Mouse (Mus musculus): ENCODE measurements around the gene Cask.

Cask gene

GRCm38 (mm10) chrX:13631599-13632283, 219.4 kb downstream of the Cask start, which contains the start of gene Gpr34:
TSS of gene Gpr34 (plus strand) at chrX:13632089.
- no peak for DNase-seq (ENCODE audit: low read depth, low spot score)

- DNase-seq (ENCODE audit: low read depth, low spot score), result no peak
Observed at GRCm38 (mm10) chrX:13622654-13623053, 228.5 kb downstream of the Cask start.

GRCm38 (mm10) chrX:13621473-13621872, 229.7 kb downstream of the Cask start:
- DNase-seq (ENCODE audit: low read depth, low spot score), result no peak

- DNase-seq (ENCODE audit: low read depth, low spot score), result no peak
Observed at GRCm38 (mm10) chrX:13618476-13618875, 232.7 kb downstream of the Cask start.

- DNase-seq (ENCODE audit: low read depth, low spot score), result no peak
Observed at GRCm38 (mm10) chrX:13617294-13617693, 233.9 kb downstream of the Cask start.

- no peak for DNase-seq (ENCODE audit: low read depth, low spot score)
Observed at GRCm38 (mm10) chrX:13616726-13617125, 234.4 kb downstream of the Cask start.

- no peak for DNase-seq (ENCODE audit: low read depth, low spot score)
Observed at GRCm38 (mm10) chrX:13612115-13612514, 239.1 kb downstream of the Cask start.

GRCm38 (mm10) chrX:13611114-13611513, 240.1 kb downstream of the Cask start:
- no peak for DNase-seq (ENCODE audit: low read depth, low spot score)

GRCm38 (mm10) chrX:13607752-13608151, 243.4 kb downstream of the Cask start:
- no peak for DNase-seq (ENCODE audit: low read depth, low spot score)

GRCm38 (mm10) chrX:13606741-13607140, 244.4 kb downstream of the Cask start:
- no peak for DNase-seq (ENCODE audit: low read depth, low spot score)

GRCm38 (mm10) chrX:13599966-13600365, 251.2 kb downstream of the Cask start:
- no peak for DNase-seq (ENCODE audit: low read depth, low spot score)

GRCm38 (mm10) chrX:13599373-13599772, 251.8 kb downstream of the Cask start:
- no peak for DNase-seq (ENCODE audit: low read depth, low spot score)

- no peak for DNase-seq (ENCODE audit: low read depth, low spot score)
Observed at GRCm38 (mm10) chrX:13577647-13578046, 273.5 kb downstream of the Cask start.

GRCm38 (mm10) chrX:13576606-13577005, 274.6 kb downstream of the Cask start:
- no peak for DNase-seq (ENCODE audit: low read depth, low spot score)

GRCm38 (mm10) chrX:13574872-13575271, 276.3 kb downstream of the Cask start:
- no peak for DNase-seq (ENCODE audit: low read depth, low spot score)

GRCm38 (mm10) chrX:13574298-13574697, 276.9 kb downstream of the Cask start:
- no peak for DNase-seq (ENCODE audit: low read depth, low spot score)

- DNase-seq (ENCODE audit: low read depth, low spot score), result no peak
Observed at GRCm38 (mm10) chrX:13554504-13554903, 296.7 kb downstream of the Cask start.

GRCm38 (mm10) chrX:13552288-13552687, 298.9 kb downstream of the Cask start:
- no peak for DNase-seq (ENCODE audit: low read depth, low spot score)

GRCm38 (mm10) chrX:13551566-13551965, 299.6 kb downstream of the Cask start:
- no peak for DNase-seq (ENCODE audit: low read depth, low spot score)

- no peak for DNase-seq (ENCODE audit: low read depth, low spot score)
Observed at GRCm38 (mm10) chrX:13549100-13549499, 302.1 kb downstream of the Cask start.

- no peak for DNase-seq (ENCODE audit: low read depth, low spot score)
Observed at GRCm38 (mm10) chrX:13521288-13521687, 329.9 kb downstream of the Cask start.

- no peak for DNase-seq (ENCODE audit: low read depth, low spot score)
Observed at GRCm38 (mm10) chrX:13520566-13520965, 330.6 kb downstream of the Cask start.

- DNase-seq (ENCODE audit: low read depth, low spot score), result no peak
Observed at GRCm38 (mm10) chrX:13519408-13519783, 331.8 kb downstream of the Cask start.
